Mouse (Mus musculus) midbrain, embryonic 12.5 days (tissue): ENCODE measurements around the gene Tm9sf3. TPM values are rescaled to one million over a fixed set of nuclear protein-coding genes. Genes with fewer than 3 reads are reported as not detected.
"Not testable (repeated sequence)": the region's sequence is repeated elsewhere in the genome, so short reads cannot be mapped to it uniquely, and the experiment has no call there.

ENCODE experiments used
- ATAC-seq: fragments of 200-750 bp; cut with Nextera tagmentation; 2 replicates; pipeline ENCODE4 v1.8.0; 2017; ENCODE audit warnings: low read depth, moderate TSS enrichment, moderate library complexity; ENCODE audit not compliant: low FRiP score
- H3K27ac ChIP-seq: fragments of 300-500 bp; sonication (generic); replicated peaks from 2 replicates; pipeline ENCODE4 v1.5.1; 2016; ENCODE audit warnings: mild to moderate bottlenecking
- H3K27me3 ChIP-seq: fragments of 300-500 bp; sonication (generic); 2 replicates; pipeline ENCODE4 v1.6.1; 2016; ENCODE audit warnings: mild to moderate bottlenecking
- H3K36me3 ChIP-seq: fragments of 300-500 bp; sonication (generic); 2 replicates; pipeline ENCODE4 v1.6.1; 2016
- H3K4me1 ChIP-seq: fragments of 300-500 bp; sonication (generic); 2 replicates; pipeline ENCODE4 v1.6.1; 2016
- H3K4me2 ChIP-seq: fragments of 300-500 bp; sonication (generic); replicated peaks from 2 replicates; pipeline ENCODE4 v1.6.1; 2016; ENCODE audit warnings: mild to moderate bottlenecking, moderate library complexity
- H3K4me3 ChIP-seq: fragments of 300-500 bp; sonication (generic); 2 replicates; pipeline ENCODE4 v1.5.1; 2016; ENCODE audit warnings: mild to moderate bottlenecking
- H3K9ac ChIP-seq: fragments of 300-500 bp; sonication (generic); replicated peaks from 2 replicates; pipeline ENCODE4 v1.6.1; 2016; ENCODE audit warnings: mild to moderate bottlenecking, moderate library complexity
- H3K9me3 ChIP-seq: fragments of 300-500 bp; sonication (generic); 2 replicates; pipeline ENCODE4 v1.6.1; 2016; ENCODE audit warnings: mild to moderate bottlenecking
- WGBS: fragments of 180-500 bp; shearing (Covaris S2); methylation state at CpG from one replicate; pipeline ENCODE4 v1.1.7; 2016; 5-methylcytosine and 5-hydroxymethylcytosine counted together
- polyA plus RNA-seq: library from polyadenylated mRNA; unstranded; fragments of >200 nt; fragmentation: Nextera tagmentation; extraction: Ambion mirVana; gene quantifications from 2 replicates; pipeline ENCODE4 v1.2.1, GENCODE M21; 2016

Tm9sf3 gene
- polyA plus RNA-seq, result 118 and 135 TPM in 2 replicates

DNA sequence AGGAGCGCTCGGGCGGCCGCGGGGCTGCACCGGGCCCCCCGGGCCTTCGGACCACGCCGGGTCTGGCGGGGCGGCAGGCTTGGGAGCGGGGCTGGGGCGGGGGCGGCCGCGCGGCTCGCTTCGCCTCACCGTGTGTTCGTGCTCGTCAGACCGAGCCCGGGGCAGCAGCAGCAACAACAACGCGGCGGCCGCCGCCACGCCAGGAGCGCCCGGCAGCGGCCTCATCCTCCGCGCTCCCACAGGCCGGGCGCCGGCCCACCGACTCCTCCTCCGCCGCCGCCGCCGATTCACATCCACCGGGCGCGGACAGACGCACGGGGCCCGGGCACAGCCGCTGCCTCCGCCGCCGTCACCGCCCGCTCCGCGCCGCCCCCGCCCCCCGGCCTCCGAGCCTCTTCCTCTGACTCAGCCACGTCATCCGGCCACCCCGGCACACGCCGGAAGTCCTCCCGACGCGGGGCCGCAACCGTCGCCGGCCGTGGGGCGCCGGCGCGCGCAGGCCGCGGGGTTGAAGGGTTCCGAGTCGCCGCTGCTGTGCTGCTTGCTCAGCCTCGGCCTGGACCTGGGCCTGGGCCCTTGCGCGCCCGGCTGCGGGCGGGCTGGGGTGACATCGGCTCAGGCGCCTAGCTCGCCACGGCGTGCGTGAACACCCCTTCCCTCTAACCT lies at the start of gene Tm9sf3:
Tm9sf3 (minus strand) TSS at position 368 of the 666 bp plus-strand sequence.
- Histone ChIP-seq H3K9ac (peak within 1 kb of the TSS; percentile 86), H3K9me3 (no peaks in the 10 kb centered on the region), H3K36me3 (no peaks in the 10 kb centered on the region), H3K4me2 (peak within 1 kb of the TSS; percentile 74), H3K27me3 (no peaks in the 10 kb centered on the region), H3K27ac (peak within 1 kb of the TSS; percentile 93), H3K4me3 (peak within 1 kb of the TSS; percentile 76), H3K4me1 (peaks cover 22% of the 10 kb centered on the region)
- peak; percentile 91 for ATAC-seq
- under 1% methylated on average over 75 of the region's 98 CpGs for WGBS

- WGBS, result 92% methylated on average over 8 of the region's 8 CpGs
Observed at GRCm38 (mm10) chr19:41312587-41312986, 48.8 kb upstream of the Tm9sf3 start.

GRCm38 (mm10) chr19:41312027-41312426 lies 48.2 kb upstream of the Tm9sf3 start:
- Histone ChIP-seq H3K4me3 (no peak overlapping the region), H3K36me3 (no peaks in the 10 kb centered on the region), H3K4me1 (peaks cover 5% of the 10 kb centered on the region; the same call in 1 of the 2 replicates), H3K9ac (no peak overlapping the region), H3K9me3 (no peaks in the 10 kb centered on the region), H3K27ac (no peak overlapping the region), H3K4me2 (no peak overlapping the region), H3K27me3 (0 out of 2 replicates have a peak, but pooled peaks cover 4% of the 10 kb centered on the region)
- 74% methylated on average over 4 of the region's 4 CpGs for WGBS
- no peak for ATAC-seq

More at GRCm38 (mm10) chr19:41312587-41312986, 48.8 kb upstream of the Tm9sf3 start:
- not testable (repeated sequence) for H3K27me3 ChIP-seq, ATAC-seq, H3K36me3 ChIP-seq, H3K9ac ChIP-seq, H3K27ac ChIP-seq, H3K9me3 ChIP-seq, H3K4me3 ChIP-seq, H3K4me2 ChIP-seq
- H3K4me1 ChIP-seq, result peaks cover 11% of the 10 kb centered on the region; the same call in 1 of the 2 replicates

GRCm38 (mm10) chr19:41310971-41311703 lies 47.3 kb upstream of the Tm9sf3 start:
- peak; percentile 66; the same call in 1 of the 2 replicates for ATAC-seq
- H3K9me3 ChIP-seq, result no peaks in the 10 kb centered on the region
- H3K36me3 ChIP-seq, result no peaks in the 10 kb centered on the region
- WGBS, result 26% methylated on average over 20 of the region's 20 CpGs
- 0 out of 2 replicates have a peak, but pooled peaks cover 4% of the 10 kb centered on the region for H3K27me3 ChIP-seq
- peaks cover 5% of the 10 kb centered on the region; the same call in 1 of the 2 replicates for H3K4me1 ChIP-seq
- H3K9ac ChIP-seq, result no peak overlapping the region
- no peak overlapping the region for H3K27ac ChIP-seq
- H3K4me2 ChIP-seq, result peak overlapping the region; percentile 55
- peak overlapping the region; percentile 31 for H3K4me3 ChIP-seq

- no peak overlapping the region for H3K27ac ChIP-seq
- WGBS, result 69% methylated on average over 3 of the region's 3 CpGs
- no peaks in the 10 kb centered on the region for H3K4me1 ChIP-seq
- no peak for ATAC-seq
- H3K36me3 ChIP-seq, result no peaks in the 10 kb centered on the region
- no peak overlapping the region for H3K4me2 ChIP-seq
- no peak overlapping the region for H3K9ac ChIP-seq
- no peaks in the 10 kb centered on the region for H3K9me3 ChIP-seq
- H3K4me3 ChIP-seq, result no peak overlapping the region
- H3K27me3 ChIP-seq, result no peaks in the 10 kb centered on the region; the same call in 1 of the 2 replicates
Observed at GRCm38 (mm10) chr19:41303933-41304332, 40.1 kb upstream of the Tm9sf3 start.

- H3K27me3 ChIP-seq, result no peaks in the 10 kb centered on the region; the same call in 1 of the 2 replicates
- H3K9me3 ChIP-seq, result no peaks in the 10 kb centered on the region
- no peak for ATAC-seq
- 81% methylated on average over 6 of the region's 6 CpGs for WGBS
- H3K36me3 ChIP-seq, result no peaks in the 10 kb centered on the region
- H3K27ac ChIP-seq, result no peak overlapping the region
- no peak overlapping the region for H3K9ac ChIP-seq
- no peak overlapping the region for H3K4me3 ChIP-seq
- no peak overlapping the region for H3K4me2 ChIP-seq
- no peaks in the 10 kb centered on the region for H3K4me1 ChIP-seq
Observed at GRCm38 (mm10) chr19:41303433-41303832, 39.6 kb upstream of the Tm9sf3 start.

DNA sequence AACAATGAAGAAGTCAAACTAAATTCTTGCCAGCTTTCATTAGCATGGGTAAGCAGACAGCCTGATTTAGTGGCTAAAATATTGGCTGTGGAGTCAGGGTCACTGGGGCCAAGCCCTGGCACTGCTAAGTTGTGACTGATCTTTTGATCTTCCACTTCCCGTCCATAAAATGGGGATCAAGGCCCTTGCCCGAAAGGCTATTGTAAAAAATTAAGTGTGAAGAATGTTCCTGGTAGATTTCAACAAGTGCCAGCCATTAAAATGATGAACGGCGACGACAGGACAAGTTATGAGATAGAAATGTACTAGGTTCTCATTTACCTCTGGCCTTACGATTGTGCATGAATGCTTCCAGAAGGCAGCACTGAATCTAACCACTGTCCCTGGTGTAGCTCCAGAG lies 38.1 kb upstream of the Tm9sf3 start:
- Histone ChIP-seq H3K4me2 (no peak overlapping the region), H3K4me1 (no peaks in the 10 kb centered on the region), H3K27me3 (no peaks in the 10 kb centered on the region; the same call in 1 of the 2 replicates), H3K27ac (no peak overlapping the region), H3K36me3 (no peaks in the 10 kb centered on the region), H3K9ac (no peak overlapping the region), H3K9me3 (no peaks in the 10 kb centered on the region), H3K4me3 (no peak overlapping the region)
- WGBS, result 81% methylated on average over 6 of the region's 6 CpGs
- no peak for ATAC-seq

GRCm38 (mm10) chr19:41299446-41299845 lies 35.6 kb upstream of the Tm9sf3 start:
- 83% methylated on average over 8 of the region's 8 CpGs for WGBS

DNA sequence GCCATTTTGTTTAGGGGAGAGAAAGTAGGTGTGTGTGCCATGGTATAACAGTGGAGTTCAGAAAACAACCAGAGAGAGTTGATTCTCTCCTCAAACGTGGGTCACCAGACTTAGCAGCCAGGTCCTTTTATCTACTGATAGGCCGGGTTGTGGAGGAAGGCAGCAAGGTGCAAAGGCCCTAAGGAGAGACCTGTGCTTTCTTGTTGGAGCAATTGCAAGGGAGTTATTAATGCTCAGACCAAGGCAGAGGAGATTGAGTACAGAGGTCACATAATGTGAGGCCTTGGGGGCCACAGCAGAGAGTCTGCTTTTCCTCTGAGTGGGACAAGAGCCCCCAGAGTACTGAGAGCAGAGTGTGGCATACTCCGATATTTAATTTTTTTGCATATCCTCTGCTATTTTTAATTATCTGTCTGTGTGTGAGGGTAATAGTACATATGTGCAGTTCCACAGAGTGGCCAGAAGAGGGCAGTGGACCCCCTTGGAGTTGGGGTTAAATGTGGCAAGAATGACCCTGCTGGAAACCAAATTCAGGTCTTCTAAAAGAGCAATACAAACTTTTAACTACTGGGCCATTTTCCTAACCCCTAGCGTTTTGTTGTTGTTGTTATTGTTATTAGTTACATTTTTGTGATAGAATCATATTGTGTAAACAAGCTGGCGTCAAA lies 27.3 kb upstream of the Tm9sf3 start:
- ATAC-seq, result no peak
- H3K27me3 ChIP-seq, result peaks cover 5% of the 10 kb centered on the region; the same call in 1 of the 2 replicates
- H3K4me1 ChIP-seq, result no peaks in the 10 kb centered on the region
- no peak overlapping the region for H3K9ac ChIP-seq
- no peak overlapping the region for H3K4me2 ChIP-seq
- no peaks in the 10 kb centered on the region for H3K36me3 ChIP-seq
- no peak overlapping the region for H3K27ac ChIP-seq
- 60% methylated on average over 5 of the region's 5 CpGs for WGBS
- H3K4me3 ChIP-seq, result no peak overlapping the region
- no peaks in the 10 kb centered on the region for H3K9me3 ChIP-seq

More at GRCm38 (mm10) chr19:41299446-41299845, 35.6 kb upstream of the Tm9sf3 start:
- H3K9me3 ChIP-seq, result no peaks in the 10 kb centered on the region
- no peak overlapping the region for H3K27ac ChIP-seq
- no peaks in the 10 kb centered on the region for H3K4me1 ChIP-seq
- H3K9ac ChIP-seq, result no peak overlapping the region
- H3K27me3 ChIP-seq, result no peaks in the 10 kb centered on the region; the same call in 1 of the 2 replicates
- no peaks in the 10 kb centered on the region for H3K36me3 ChIP-seq
- no peak for ATAC-seq
- H3K4me3 ChIP-seq, result no peak overlapping the region
- no peak overlapping the region for H3K4me2 ChIP-seq

GRCm38 (mm10) chr19:41288568-41288967 lies 24.8 kb upstream of the Tm9sf3 start:
- no peak overlapping the region for H3K4me2 ChIP-seq
- WGBS, result 66% methylated on average over 6 of the region's 6 CpGs

DNA sequence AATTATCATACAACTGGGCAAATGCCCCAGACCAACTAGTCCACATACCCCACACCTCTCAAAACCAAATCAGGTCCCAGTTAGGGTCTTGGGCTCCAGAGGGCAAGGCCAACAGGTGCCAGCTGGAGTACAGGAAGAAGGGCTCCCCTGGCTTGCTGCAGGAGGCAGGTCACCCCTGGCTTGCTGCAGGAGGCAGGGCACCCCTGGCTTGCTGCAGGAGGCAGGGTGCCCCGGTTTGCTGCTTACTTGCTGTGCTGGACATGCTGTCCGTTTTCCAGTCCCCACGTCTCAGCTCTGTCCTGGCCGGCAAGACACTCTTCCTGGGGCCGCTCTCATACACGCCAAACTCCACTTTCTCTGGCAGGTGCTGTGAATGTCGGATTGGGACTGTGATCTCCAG lies 23.4 kb upstream of the Tm9sf3 start:
- ATAC-seq, result no peak
- H3K4me3 ChIP-seq, result no peak overlapping the region
- no peak overlapping the region for H3K9ac ChIP-seq
- WGBS, result 88% methylated on average over 7 of the region's 7 CpGs
- H3K27me3 ChIP-seq, result peaks cover 7% of the 10 kb centered on the region; the same call in 1 of the 2 replicates
- H3K36me3 ChIP-seq, result no peaks in the 10 kb centered on the region
- H3K4me1 ChIP-seq, result peaks cover 5% of the 10 kb centered on the region
- H3K9me3 ChIP-seq, result no peaks in the 10 kb centered on the region
- no peak overlapping the region for H3K4me2 ChIP-seq
- H3K27ac ChIP-seq, result no peak overlapping the region

More at GRCm38 (mm10) chr19:41288568-41288967, 24.8 kb upstream of the Tm9sf3 start:
- no peaks in the 10 kb centered on the region for H3K36me3 ChIP-seq
- ATAC-seq, result no peak
- peaks cover 5% of the 10 kb centered on the region for H3K4me1 ChIP-seq
- H3K4me3 ChIP-seq, result no peak overlapping the region
- H3K9me3 ChIP-seq, result no peaks in the 10 kb centered on the region
- no peak overlapping the region for H3K27ac ChIP-seq
- H3K27me3 ChIP-seq, result peaks cover 5% of the 10 kb centered on the region; the same call in 1 of the 2 replicates
- no peak overlapping the region for H3K9ac ChIP-seq
